Mouse (Mus musculus) hindbrain, embryonic 10.5 days (tissue): Measurements from ENCODE around the gene Rhbdd2. TPM values are rescaled to one million over a fixed set of nuclear protein-coding genes. Genes with fewer than 3 reads are reported as not detected.
A peak's percentile ranks its signal among the peaks of the same experiment; 100 is the strongest.
"Not testable (repeated sequence)": the region's sequence is repeated elsewhere in the genome, so short reads cannot be mapped to it uniquely, and the experiment has no call there.

Experiments
- DNase-seq: peaks from one replicate; pipeline ENCODE4 v3.0.0-alpha.2; 2017; ENCODE audit warnings: low spot score
- H3K27ac ChIP-seq: fragments of 300-500 bp; sonication (generic); 2 replicates; pipeline ENCODE4 v1.5.1; 2016; ENCODE audit warnings: mild to moderate bottlenecking, moderate library complexity
- H3K27me3 ChIP-seq: fragments of 300-500 bp; sonication (generic); 2 replicates; pipeline ENCODE4 v1.6.1; 2016; ENCODE audit warnings: mild to moderate bottlenecking; ENCODE audit not compliant: poor library complexity, insufficient read depth, severe bottlenecking
- H3K36me3 ChIP-seq: fragments of 300-500 bp; sonication (generic); 2 replicates; pipeline ENCODE4 v1.6.1; 2016; ENCODE audit warnings: mild to moderate bottlenecking, moderate library complexity
- H3K4me1 ChIP-seq: fragments of 300-500 bp; sonication (generic); replicated peaks from 2 replicates; pipeline ENCODE4 v1.6.1; 2016; ENCODE audit warnings: mild to moderate bottlenecking
- H3K4me3 ChIP-seq: fragments of 300-500 bp; sonication (generic); 2 replicates; pipeline ENCODE4 v1.5.1; 2016; ENCODE audit warnings: mild to moderate bottlenecking, moderate library complexity
- H3K9me3 ChIP-seq: fragments of 300-500 bp; sonication (generic); 2 replicates; pipeline ENCODE4 v1.6.1; 2016; ENCODE audit warnings: mild to moderate bottlenecking, moderate library complexity
- WGBS: fragments of 180-500 bp; shearing (Covaris S2); methylation state at CpG from one replicate; pipeline ENCODE4 v1.1.7; 2016; 5-methylcytosine and 5-hydroxymethylcytosine counted together
- polyA plus RNA-seq: library from polyadenylated mRNA; unstranded; fragments of >200 nt; fragmentation: Nextera tagmentation; extraction: Ambion mirVana; gene quantifications from 2 replicates; pipeline ENCODE4 v1.2.1, GENCODE M21; 2016

Gene Rhbdd2
- 54.9 and 65.6 TPM in 2 replicates for polyA plus RNA-seq

- no peaks in the 10 kb centered on the region for H3K27me3 ChIP-seq
- H3K4me1 ChIP-seq: peaks cover 20% of the 10 kb centered on the region
- H3K4me3 ChIP-seq: peak within 1 kb of the TSS; percentile 93
- peak within 1 kb of the TSS; percentile 98 for H3K27ac ChIP-seq
- peak; percentile 98 for DNase-seq
- peaks cover 24% of the 10 kb centered on the region for H3K36me3 ChIP-seq
- H3K9me3 ChIP-seq: no peaks in the 10 kb centered on the region
- 12% methylated on average over 30 of the region's 30 CpGs for WGBS
Observed at GRCm38 (mm10) chr5:135632117-135632796, at the start of gene Rhbdd2. Rhbdd2 (plus strand) TSS chr5:135632618.

GRCm38 (mm10) chr5:135585691-135586090, 46.7 kb upstream of the Rhbdd2 start:
- no peaks in the 10 kb centered on the region for H3K27me3 ChIP-seq
- H3K4me3 ChIP-seq: no peak overlapping the region
- peaks cover 4% of the 10 kb centered on the region; the same call in 1 of the 2 replicates for H3K9me3 ChIP-seq
- H3K27ac ChIP-seq: no peak overlapping the region
- peaks cover 6% of the 10 kb centered on the region; the same call in 1 of the 2 replicates for H3K4me1 ChIP-seq
- DNase-seq: no peak
- H3K36me3 ChIP-seq: no peaks in the 10 kb centered on the region
- WGBS: 86% methylated on average over 8 of the region's 8 CpGs

- Histone ChIP-seq H3K4me1 (peaks cover 6% of the 10 kb centered on the region; the same call in 1 of the 2 replicates), H3K27ac (no peak overlapping the region), H3K9me3 (peaks cover 16% of the 10 kb centered on the region), H3K36me3 (no peaks in the 10 kb centered on the region), H3K27me3 (no peaks in the 10 kb centered on the region), H3K4me3 (no peak overlapping the region)
- 88% methylated on average over 4 of the region's 4 CpGs for WGBS
- no peak for DNase-seq
Observed at GRCm38 (mm10) chr5:135587764-135588163, 44.7 kb upstream of the Rhbdd2 start.

DNA sequence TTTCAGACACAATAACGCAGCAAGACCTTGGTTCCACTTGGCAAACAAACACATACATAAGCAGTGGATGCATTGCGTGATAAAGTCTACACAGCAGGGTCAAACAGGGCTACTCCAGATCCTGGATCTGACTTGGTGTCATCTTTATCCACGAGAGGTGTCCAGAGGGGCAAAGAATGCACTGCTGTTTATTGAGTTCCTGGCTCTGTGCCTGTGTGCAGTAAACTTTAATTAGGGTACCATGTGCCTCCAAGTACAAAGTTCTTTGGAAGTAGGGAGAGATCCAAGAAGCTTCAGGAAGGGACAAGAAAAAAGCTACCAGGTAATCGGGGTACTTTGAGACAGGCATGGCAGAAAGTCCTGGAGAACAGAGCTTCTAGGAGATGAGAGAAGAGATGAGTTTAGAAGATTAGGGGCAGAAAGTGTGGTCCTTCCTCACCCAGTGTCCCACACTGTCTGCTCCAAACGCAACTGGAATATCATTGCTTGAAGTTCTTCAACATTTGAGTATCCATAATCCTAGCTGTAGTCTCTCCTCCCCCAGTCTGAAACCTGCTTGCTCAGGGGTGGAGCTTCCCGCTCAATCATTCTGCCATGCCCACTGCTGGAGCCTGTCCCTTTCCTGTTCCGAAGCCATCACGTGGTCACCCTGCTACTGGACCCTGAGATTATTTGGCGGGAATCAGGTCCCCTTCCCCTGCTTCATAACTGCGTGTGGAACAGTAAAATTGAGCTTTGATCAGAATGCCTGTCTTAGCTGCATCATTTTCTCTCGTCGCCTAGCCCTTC, 42.2 kb upstream of the Rhbdd2 start:
- Histone ChIP-seq H3K9me3 (peaks cover 16% of the 10 kb centered on the region), H3K4me3 (no peak overlapping the region), H3K27ac (no peak overlapping the region), H3K4me1 (peaks cover 6% of the 10 kb centered on the region; the same call in 1 of the 2 replicates), H3K27me3 (no peaks in the 10 kb centered on the region), H3K36me3 (no peaks in the 10 kb centered on the region)
- WGBS: 80% methylated on average over 12 of the region's 12 CpGs
- DNase-seq: no peak

DNA sequence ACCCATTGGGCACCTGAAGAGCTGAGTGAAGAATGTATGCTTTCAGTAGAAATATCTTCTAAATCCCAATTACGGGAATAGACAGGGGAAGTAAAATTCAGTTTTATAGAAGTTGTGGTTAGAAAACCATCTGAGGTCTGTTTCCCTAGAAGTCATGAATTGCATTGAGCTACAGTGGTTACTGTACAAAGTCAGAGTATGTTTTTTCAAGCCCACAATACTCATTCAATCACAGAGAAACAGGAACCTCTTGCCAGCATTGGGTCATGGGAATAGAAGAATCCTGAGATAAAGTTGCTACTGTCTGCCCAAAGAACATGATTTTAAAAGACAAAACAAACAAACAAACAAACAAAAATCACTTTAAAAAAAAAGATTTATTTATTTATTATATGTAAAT, 27.8 kb upstream of the Rhbdd2 start:
- H3K4me1 ChIP-seq, H3K27me3 ChIP-seq, DNase-seq, H3K36me3 ChIP-seq, H3K27ac ChIP-seq, H3K4me3 ChIP-seq, H3K9me3 ChIP-seq: not testable (repeated sequence)
- no CpG with 5 or more reads among the region's 1 CpGs for WGBS

GRCm38 (mm10) chr5:135606717-135607116, 25.7 kb upstream of the Rhbdd2 start:
- not testable (repeated sequence) for H3K27me3 ChIP-seq, H3K9me3 ChIP-seq, H3K4me3 ChIP-seq, H3K4me1 ChIP-seq, H3K27ac ChIP-seq, DNase-seq, H3K36me3 ChIP-seq
- WGBS: no CpG with 5 or more reads among the region's 1 CpGs

GRCm38 (mm10) chr5:135607581-135607980, 24.8 kb upstream of the Rhbdd2 start:
- H3K36me3 ChIP-seq: no peaks in the 10 kb centered on the region
- H3K4me3 ChIP-seq: no peak overlapping the region
- no peak for DNase-seq
- no peak overlapping the region for H3K27ac ChIP-seq
- WGBS: 55% methylated on average over 1 of the region's 1 CpGs
- H3K27me3 ChIP-seq: no peaks in the 10 kb centered on the region
- peaks cover 8% of the 10 kb centered on the region for H3K9me3 ChIP-seq
- H3K4me1 ChIP-seq: no peaks in the 10 kb centered on the region

GRCm38 (mm10) chr5:135609794-135610193, 22.6 kb upstream of the Rhbdd2 start:
- no peak overlapping the region for H3K27ac ChIP-seq
- H3K4me1 ChIP-seq: no peaks in the 10 kb centered on the region
- H3K4me3 ChIP-seq: no peak overlapping the region
- H3K36me3 ChIP-seq: no peaks in the 10 kb centered on the region
- 0 out of 2 replicates have a peak, but pooled peaks cover 2% of the 10 kb centered on the region for H3K9me3 ChIP-seq
- H3K27me3 ChIP-seq: no peaks in the 10 kb centered on the region
- DNase-seq: no peak
- WGBS: 79% methylated on average over 4 of the region's 4 CpGs

GRCm38 (mm10) chr5:135619741-135620140, 12.7 kb upstream of the Rhbdd2 start:
- H3K27ac ChIP-seq, DNase-seq, H3K36me3 ChIP-seq, H3K27me3 ChIP-seq, H3K9me3 ChIP-seq, H3K4me3 ChIP-seq, H3K4me1 ChIP-seq: not testable (repeated sequence)
- 89% methylated on average over 10 of the region's 10 CpGs for WGBS

DNA sequence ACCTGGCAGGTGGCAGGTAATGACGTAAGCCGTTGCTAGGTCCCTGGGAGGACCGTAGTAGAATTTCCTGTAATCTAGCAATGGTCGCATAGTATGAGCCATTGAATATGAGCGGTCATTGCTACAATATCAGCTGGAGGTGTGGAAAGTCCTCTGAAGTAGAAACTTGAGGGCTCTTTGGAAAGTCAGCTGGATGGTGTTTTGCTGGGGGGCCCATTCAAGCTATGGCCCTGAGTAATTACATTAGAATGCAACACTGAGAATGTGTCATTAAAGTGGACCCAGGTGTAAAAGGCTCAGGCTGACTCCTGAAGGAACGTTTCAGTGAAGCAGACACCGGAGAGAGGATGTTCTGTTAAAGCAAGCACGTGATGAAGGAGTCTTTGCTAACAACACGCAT, 11.9 kb upstream of the Rhbdd2 start:
- no peaks in the 10 kb centered on the region for H3K9me3 ChIP-seq
- H3K27me3 ChIP-seq: no peaks in the 10 kb centered on the region
- H3K4me1 ChIP-seq: no peaks in the 10 kb centered on the region
- DNase-seq: no peak
- no peak overlapping the region for H3K27ac ChIP-seq
- no peaks in the 10 kb centered on the region for H3K36me3 ChIP-seq
- WGBS: 88% methylated on average over 9 of the region's 9 CpGs
- no peak overlapping the region for H3K4me3 ChIP-seq

DNA sequence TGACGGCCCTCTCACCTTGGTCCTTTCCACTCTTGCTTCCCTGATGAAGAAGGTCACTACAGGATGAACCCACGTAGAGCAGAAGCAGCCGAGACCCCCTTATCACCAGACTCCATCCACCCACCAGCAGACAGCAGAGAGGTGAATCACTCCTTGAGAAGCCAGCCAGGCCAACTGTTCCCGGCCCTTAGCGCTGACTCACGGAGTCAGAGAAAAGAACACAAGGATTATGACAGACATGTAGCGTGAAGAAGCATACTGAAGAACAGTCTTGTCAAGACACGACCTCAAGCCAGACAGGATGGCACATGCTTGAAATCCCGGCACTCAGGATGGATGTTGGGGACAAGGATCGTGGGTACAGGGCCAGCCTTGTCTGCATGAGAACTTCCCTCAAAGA, 10.7 kb upstream of the Rhbdd2 start:
- Histone ChIP-seq H3K9me3 (no peaks in the 10 kb centered on the region), H3K4me3 (no peak overlapping the region), H3K4me1 (no peaks in the 10 kb centered on the region), H3K27me3 (no peaks in the 10 kb centered on the region), H3K27ac (no peak overlapping the region), H3K36me3 (no peaks in the 10 kb centered on the region)
- no peak for DNase-seq
- WGBS: 89% methylated on average over 10 of the region's 10 CpGs

GRCm38 (mm10) chr5:135623006-135623563, 9.3 kb upstream of the Rhbdd2 start:
- no peak overlapping the region for H3K4me3 ChIP-seq
- 82% methylated on average over 18 of the region's 18 CpGs for WGBS

GRCm38 (mm10) chr5:135628916-135629315, 3.5 kb upstream of the Rhbdd2 start:
- H3K36me3 ChIP-seq: no peaks in the 10 kb centered on the region
- H3K9me3 ChIP-seq: no peaks in the 10 kb centered on the region
- 49% methylated on average over 10 of the region's 10 CpGs for WGBS
- no peak for DNase-seq
- peaks cover 17% of the 10 kb centered on the region for H3K4me1 ChIP-seq
- H3K27me3 ChIP-seq: no peaks in the 10 kb centered on the region
- no peak overlapping the region for H3K4me3 ChIP-seq
- no peak overlapping the region for H3K27ac ChIP-seq

More at GRCm38 (mm10) chr5:135623006-135623563, 9.3 kb upstream of the Rhbdd2 start:
- Histone ChIP-seq H3K27ac (no peak overlapping the region), H3K9me3 (no peaks in the 10 kb centered on the region), H3K36me3 (no peaks in the 10 kb centered on the region), H3K4me1 (no peaks in the 10 kb centered on the region), H3K27me3 (no peaks in the 10 kb centered on the region)
- DNase-seq: no peak
